Mouse (Mus musculus) CH12.LX (cell line): ENCODE measurements at regions not wholly inside any gene's neighbourhood (a gene's known extent, or its start where the extent isn't known, plus 50 kb on each side); places are given as distances from the start of the nearest gene placed in this dataset.

Source experiments
- DNase-seq: peaks from one replicate; pipeline ENCODE4 v3.0.0-alpha.2; 2013; ENCODE audit errors: extremely low read depth
- H3K27ac ChIP-seq: 2 replicates; pipeline ENCODE4 v1.5.1; 2012; ENCODE audit warnings: low read depth, mild to moderate bottlenecking, control low read depth, moderate library complexity; ENCODE audit not compliant: insufficient read depth
- H3K27me3 ChIP-seq: replicated peaks from 2 replicates; pipeline ENCODE3; 2012; ENCODE audit warnings: inconsistent platforms
- H3K36me3 ChIP-seq, 2 experiments: replicated peaks in 1 of 2; 2 replicates each; pipeline versions ENCODE3 to v1.6.1; 2012; ENCODE audit warnings: inconsistent platforms in 1 of 2, low read length in 1 of 2, mild to moderate bottlenecking in 1 of 2, mixed read lengths in 1 of 2, moderate library complexity in 1 of 2; ENCODE audit not compliant: control insufficient read depth in 1 of 2, insufficient read depth in 1 of 2
- H3K4me1 ChIP-seq, 2 experiments: 2 replicates each; pipeline ENCODE4 v1.6.1; 2012; ENCODE audit warnings: inconsistent platforms in 1 of 2, moderate library complexity in 1 of 2; ENCODE audit not compliant: insufficient read depth in 2 of 2, control insufficient read depth in 1 of 2
- H3K4me2 ChIP-seq: 2 replicates; pipeline ENCODE4 v1.6.1; 2012; ENCODE audit warnings: low read depth, mild to moderate bottlenecking, control low read depth; ENCODE audit not compliant: poor library complexity, insufficient read depth, severe bottlenecking
- H3K4me3 ChIP-seq, 3 experiments: fragments of 150-350 bp in 1 of 3; sonication (generic) in 1 of 3; replicated peaks in 1 of 3; 2 replicates each; pipeline versions ENCODE3 to v1.5.1; 2011 to 2012; ENCODE audit warnings: low read depth in 2 of 3, low read length in 2 of 3, mild to moderate bottlenecking in 2 of 3, moderate library complexity in 2 of 3, control low read depth in 1 of 3, improper control_type of control experiment in 1 of 3, inconsistent platforms in 1 of 3, mixed read lengths in 1 of 3; ENCODE audit not compliant: poor library complexity in 1 of 3
- H3K79me2 ChIP-seq: replicated peaks from 2 replicates; pipeline ENCODE4 v1.6.1; 2012; ENCODE audit warnings: mild to moderate bottlenecking, moderate library complexity; ENCODE audit not compliant: control insufficient read depth, poor library complexity, insufficient read depth, severe bottlenecking; ENCODE audit errors: extremely low read depth
- H3K9ac ChIP-seq: 2 replicates; pipeline ENCODE4 v1.6.1; 2012; ENCODE audit warnings: low read depth, mild to moderate bottlenecking, control low read depth, moderate library complexity; ENCODE audit not compliant: insufficient read depth
- H3K9me3 ChIP-seq: replicated peaks from 2 replicates; pipeline ENCODE3; 2012; ENCODE audit warnings: low read length, inconsistent platforms, mixed read lengths
- BHLHE40 ChIP-seq: IDR thresholded peaks from 2 replicates; pipeline ENCODE4 v1.6.1; 2011; ENCODE audit warnings: mild to moderate bottlenecking, low read depth, low read length, improper control_type of control experiment
- CHD1 ChIP-seq: IDR thresholded peaks from 2 replicates; pipeline ENCODE4 v1.6.1; 2012; ENCODE audit warnings: low read depth, low read length, improper control_type of control experiment, inconsistent platforms
- CTCF ChIP-seq, 2 experiments: IDR thresholded peaks in 1 of 2; conservative IDR thresholded peaks in 1 of 2; 2 replicates each; pipeline ENCODE4 v1.5.1; 2011 to 2012; ENCODE audit warnings: low read depth in 2 of 2, low read length in 2 of 2, improper control_type of control experiment in 1 of 2, inconsistent platforms in 1 of 2, mild to moderate bottlenecking in 1 of 2, moderate library complexity in 1 of 2
- ELF1 ChIP-seq: IDR thresholded peaks from 2 replicates; pipeline ENCODE4 v1.6.1; 2014; ENCODE audit warnings: low read depth, mild to moderate bottlenecking, inconsistent platforms, low read length, improper control_type of control experiment
- ETS1 ChIP-seq: conservative IDR thresholded peaks from 2 replicates; pipeline ENCODE4 v1.6.1; 2012; ENCODE audit warnings: low read depth, mild to moderate bottlenecking, inconsistent platforms, low read length, improper control_type of control experiment, moderate library complexity
- GABPA ChIP-seq: IDR thresholded peaks from 2 replicates; pipeline ENCODE4 v1.6.1; 2012; ENCODE audit warnings: low read depth, low read length, improper control_type of control experiment, inconsistent platforms; ENCODE audit not compliant: insufficient replicate concordance
- HCFC1 ChIP-seq: IDR thresholded peaks from 2 replicates; pipeline ENCODE4 v1.6.1; 2012; ENCODE audit warnings: low read depth, mild to moderate bottlenecking, inconsistent platforms, low read length, improper control_type of control experiment
- IRF4 ChIP-seq: IDR thresholded peaks from 2 replicates; pipeline ENCODE4 v1.6.1; 2014; ENCODE audit warnings: low read depth, mild to moderate bottlenecking, inconsistent platforms, low read length, improper control_type of control experiment
- KAT2A ChIP-seq: IDR thresholded peaks from 2 replicates; pipeline ENCODE4 v1.6.1; 2012; ENCODE audit warnings: low read length, improper control_type of control experiment, inconsistent platforms; ENCODE audit not compliant: insufficient replicate concordance
- MAFK ChIP-seq: IDR thresholded peaks from 2 replicates; pipeline ENCODE4 v1.6.1; 2011; ENCODE audit warnings: low read length, improper control_type of control experiment; ENCODE audit not compliant: insufficient replicate concordance
- MAX ChIP-seq: IDR thresholded peaks from 2 replicates; pipeline ENCODE4 v1.6.1; 2011; ENCODE audit warnings: low read length, improper control_type of control experiment
- MXI1 ChIP-seq: IDR thresholded peaks from 2 replicates; pipeline ENCODE4 v1.6.1; 2011; ENCODE audit warnings: mild to moderate bottlenecking, low read depth, low read length, improper control_type of control experiment
- MYC ChIP-seq: IDR thresholded peaks from 2 replicates; pipeline ENCODE4 v1.6.1; 2011; ENCODE audit warnings: low read depth, mild to moderate bottlenecking, improper control_type of control experiment, low read length
- RAD21 ChIP-seq: IDR thresholded peaks from 2 replicates; pipeline ENCODE4 v1.6.1; 2011; ENCODE audit warnings: low read depth, mild to moderate bottlenecking, low read length, improper control_type of control experiment, moderate library complexity
- RCOR1 ChIP-seq: conservative IDR thresholded peaks from 2 replicates; pipeline ENCODE4 v1.6.1; 2012; ENCODE audit warnings: low read depth, mild to moderate bottlenecking, inconsistent platforms, low read length, improper control_type of control experiment
- SIN3A ChIP-seq: IDR thresholded peaks from 2 replicates; pipeline ENCODE4 v1.6.1; 2012; ENCODE audit warnings: low read length, improper control_type of control experiment, inconsistent platforms
- TBP ChIP-seq: conservative IDR thresholded peaks from 2 replicates; pipeline ENCODE4 v1.6.1; 2011; ENCODE audit warnings: low read depth, low read length, improper control_type of control experiment
- UBTF ChIP-seq: IDR thresholded peaks from 2 replicates; pipeline ENCODE4 v1.6.1; 2012; ENCODE audit warnings: low read depth, mild to moderate bottlenecking, inconsistent platforms, low read length, improper control_type of control experiment, moderate library complexity
- ZC3H11A ChIP-seq: IDR thresholded peaks from 2 replicates; pipeline ENCODE4 v1.6.1; 2012; ENCODE audit warnings: low read depth, mild to moderate bottlenecking, inconsistent platforms, low read length, improper control_type of control experiment
- ZKSCAN1 ChIP-seq: IDR thresholded peaks from 2 replicates; pipeline ENCODE4 v1.6.1; 2012; ENCODE audit warnings: low read depth, inconsistent platforms, low read length, improper control_type of control experiment, borderline replicate concordance
- ZNF384 ChIP-seq: IDR thresholded peaks from 2 replicates; pipeline ENCODE4 v1.6.1; 2012; ENCODE audit warnings: low read depth, low read length, improper control_type of control experiment, inconsistent platforms
- dilution Hi-C: fragments of 300-500 bp; cut with MboI; formaldehyde crosslinking; loops from 2 replicates; pipeline ENCODE4 v1.14.3; 2020; ENCODE audit warnings: low sequenced_read_pairs; ENCODE audit not compliant: extremely low pct_unique_long_range_greater_than_20kb, extremely low pct_ligation_motif_present
- in situ Hi-C: fragments of 300-500 bp; cut with MboI; formaldehyde crosslinking; loops from 3 replicates; pipeline ENCODE4 v1.14.3; 2019; ENCODE audit warnings: low sequenced_read_pairs, low pct_ligation_motif_present, low pct_unique_long_range_greater_than_20kb, mixed read lengths

GRCm38 (mm10) chr12:88551856-88552255 lies 170.8 kb upstream of the Nrxn3 start:
- H3K9ac ChIP-seq, result no peak overlapping the region
- H3K9me3 ChIP-seq, result no peaks in the 10 kb centered on the region
- dilution Hi-C loops (no loop called here), in situ Hi-C loops (no loop called here)
- no peaks in the 10 kb centered on the region for H3K4me1 ChIP-seq
- H3K27ac ChIP-seq, result no peak overlapping the region
- H3K4me2 ChIP-seq, result no peak overlapping the region
- DNase-seq, result no peak
- H3K4me3 ChIP-seq, result no peak overlapping the region
- TF ChIP-seq HCFC1 (no peak), TBP (no peak), IRF4 (no peak), SIN3A (no peak), ZC3H11A (no peak), RCOR1 (no peak), UBTF (no peak), BHLHE40 (no peak), MYC (no peak), ZNF384 (no peak), GABPA (no peak), CTCF (conservative IDR thresholded peaks at IDR 0.05 in 1 of 2, IDR thresholded peaks at IDR 0.05 in 1 of 2; ENCODE audit: low read depth in 2 of 2, low read length in 2 of 2) (no peak), MXI1 (no peak)
- no peaks in the 10 kb centered on the region for H3K79me2 ChIP-seq
- H3K36me3 ChIP-seq, result no peaks in the 10 kb centered on the region
- H3K27me3 ChIP-seq, result no peaks in the 10 kb centered on the region

GRCm38 (mm10) chr12:88555475-88555874 lies 167.2 kb upstream of the Nrxn3 start:
- in situ Hi-C loops, result no loop called here
- no peaks in the 10 kb centered on the region for H3K36me3 ChIP-seq
- H3K9ac ChIP-seq, result no peak overlapping the region
- no peaks in the 10 kb centered on the region for H3K4me1 ChIP-seq
- no peaks in the 10 kb centered on the region for H3K9me3 ChIP-seq
- TF ChIP-seq CHD1 (no peak), BHLHE40 (no peak)
- H3K27ac ChIP-seq, result no peak overlapping the region
- no peak overlapping the region for H3K4me2 ChIP-seq
- H3K4me3 ChIP-seq, result no peak overlapping the region
- no peaks in the 10 kb centered on the region for H3K79me2 ChIP-seq
- DNase-seq, result no peak
- H3K27me3 ChIP-seq, result no peaks in the 10 kb centered on the region
- dilution Hi-C loops, result no loop called here

GRCm38 (mm10) chr12:88558036-88558435 lies 164.6 kb upstream of the Nrxn3 start:
- no peak for TF ChIP-seq RAD21
- no peak for TF ChIP-seq MAX
- no peak for TF ChIP-seq KAT2A
- TF ChIP-seq CHD1, result no peak
- TF ChIP-seq ETS1, result no peak
- no peak for TF ChIP-seq MAFK
- no peak for TF ChIP-seq ELF1
- TF ChIP-seq ZKSCAN1, result no peak
- no peak overlapping the region for H3K27ac ChIP-seq
- dilution Hi-C loops, result no loop called here
- no peak overlapping the region for H3K4me2 ChIP-seq
- H3K4me3 ChIP-seq, result no peak overlapping the region
- no peaks in the 10 kb centered on the region for H3K4me1 ChIP-seq
- H3K27me3 ChIP-seq, result no peaks in the 10 kb centered on the region
- H3K9me3 ChIP-seq, result no peaks in the 10 kb centered on the region
- H3K79me2 ChIP-seq, result no peaks in the 10 kb centered on the region
- H3K36me3 ChIP-seq, result no peaks in the 10 kb centered on the region
- H3K9ac ChIP-seq, result no peak overlapping the region
- no peak for DNase-seq
- in situ Hi-C loops, result no loop called here
